Comparison of ENCODE assay signal across 30 mouse cellular contexts in the genomic region with DNA sequence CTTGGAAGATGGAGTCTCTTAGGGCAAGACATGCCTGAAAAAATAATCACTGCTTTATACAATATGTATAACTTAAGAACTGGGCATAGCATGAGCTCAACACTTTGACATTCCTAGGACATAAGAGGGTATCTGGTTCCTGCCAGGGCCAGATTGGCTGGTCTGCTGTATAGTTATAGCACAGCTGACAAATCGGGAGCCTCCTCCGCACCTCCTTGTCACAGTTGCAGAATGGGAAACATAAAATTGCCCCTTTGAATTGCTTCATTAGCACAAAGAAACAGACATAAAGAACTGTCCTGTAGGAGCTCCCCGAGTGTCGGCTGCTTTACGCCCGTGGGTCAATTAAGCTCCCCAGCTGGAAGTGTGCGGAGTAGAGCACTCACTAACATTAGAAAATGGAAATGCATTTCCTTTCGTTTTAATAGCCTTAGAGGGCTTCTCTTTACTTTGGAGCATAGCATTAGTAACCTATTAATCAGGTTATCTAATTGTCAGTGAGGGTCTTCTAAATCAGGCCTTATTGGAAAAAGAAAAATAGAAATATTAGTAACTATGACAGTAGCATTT.
DNase-seq lines count a peak whose midpoint lies in the region; ATAC-seq and TF ChIP-seq lines count a peak whose summit lies in the region.
"Had no signal": no experiment of that assay in that cellular context is flagged by ENCODE, and none has a peak within 500 bp of the region (broad histone marks: within the 10 kb centered on the region; RNA-seq: fewer than 3 reads in every experiment).

No protein-coding gene starts in this region.

- DNase-seq in midbrain, embryonic 14.5 days: peak; percentile 23
- DNase-seq in midbrain, postnatal 0 days (ENCODE audit: low spot score): no peak
- peak; percentile 36 for DNase-seq in layer of hippocampus, adult 9-10 months (ENCODE audit: low spot score)
- DNase-seq in ovary, adult 18-20 months (ENCODE audit: low spot score): no peak
- DNase-seq in gastrocnemius, postnatal 14 days: no peak
- DNase-seq: adrenal gland, adult 2 months; adrenal gland, postnatal 36 days; cerebellum, adult 11 months; cerebellum, adult 9-11 months; gastrocnemius, postnatal 36 days; heart, adult 18-20 months; heart, postnatal 36 days; kidney, adult 9 months; kidney, postnatal 10 days; right cerebral cortex, postnatal 25 days; thymus, postnatal 14 days had no signal

- no peaks in the 10 kb centered on the region for H3K27me3 ChIP-seq in forebrain, embryonic 13.5 days
- no peaks in the 10 kb centered on the region for H3K27me3 ChIP-seq in forebrain, embryonic 15.5 days
- H3K27me3 ChIP-seq in midbrain, embryonic 14.5 days (ENCODE audit: control insufficient read depth, insufficient read depth, low read length): no peaks in the 10 kb centered on the region
- no peaks in the 10 kb centered on the region for H3K27me3 ChIP-seq in midbrain, postnatal 0 days (ENCODE audit: insufficient read depth, low read length)
- H3K27me3 ChIP-seq: CH12.LX; embryonic facial prominence, embryonic 13.5 days; hindbrain, embryonic 12.5 days; limb, embryonic 13.5 days; lung, embryonic 15.5 days; stomach, embryonic 15.5 days had no signal

- no peaks in the 10 kb centered on the region for H3K36me3 ChIP-seq in forebrain, embryonic 13.5 days (ENCODE audit: poor library complexity, severe bottlenecking)
- no peaks in the 10 kb centered on the region for H3K36me3 ChIP-seq in forebrain, embryonic 15.5 days
- H3K36me3 ChIP-seq in midbrain, embryonic 14.5 days (ENCODE audit: control insufficient read depth, insufficient read depth, low read length): no peaks in the 10 kb centered on the region
- H3K36me3 ChIP-seq in midbrain, postnatal 0 days (ENCODE audit: insufficient read depth, low read length): no peaks in the 10 kb centered on the region
- H3K36me3 ChIP-seq: embryonic facial prominence, embryonic 13.5 days; forebrain, embryonic 10.5 days; hindbrain, embryonic 12.5 days; limb, embryonic 13.5 days; lung, embryonic 15.5 days; midbrain, embryonic 10.5 days; stomach, embryonic 15.5 days had no signal

- H3K4me3 ChIP-seq in forebrain, embryonic 13.5 days: no peak overlapping the region
- no peak overlapping the region for H3K4me3 ChIP-seq in forebrain, embryonic 15.5 days
- no peak overlapping the region for H3K4me3 ChIP-seq in midbrain, embryonic 14.5 days (replicated peaks; ENCODE audit: low read depth, low read length)
- no peak overlapping the region for H3K4me3 ChIP-seq in midbrain, postnatal 0 days (ENCODE audit: low read depth, low read length)
- H3K4me3 ChIP-seq: embryonic facial prominence, embryonic 13.5 days; forebrain, embryonic 10.5 days; hindbrain, embryonic 12.5 days; limb, embryonic 13.5 days; lung, embryonic 15.5 days; midbrain, embryonic 10.5 days; stomach, embryonic 15.5 days had no signal

- ATAC-seq in forebrain, embryonic 13.5 days: peak; percentile 45; the same call in 1 of the 2 replicates
- no peak for ATAC-seq in forebrain, embryonic 15.5 days (replicated peaks)
- no peak for ATAC-seq in midbrain, embryonic 14.5 days (ENCODE audit: low FRiP score, low TSS enrichment)
- no peak for ATAC-seq in midbrain, postnatal 0 days (ENCODE audit: low FRiP score)
- ATAC-seq: activated CD4-positive, CD25-positive, alpha-beta regulatory T cell, adult 4 months; intestine, postnatal 0 days had no signal

- 16% methylated on average over 8 of the region's 8 CpGs for WGBS in forebrain, embryonic 13.5 days
- 19% methylated on average over 8 of the region's 8 CpGs for WGBS in forebrain, embryonic 15.5 days
- 50% methylated on average over 8 of the region's 8 CpGs for WGBS in midbrain, embryonic 14.5 days
- WGBS in midbrain, postnatal 0 days: 55% methylated on average over 8 of the region's 8 CpGs

- H3K27ac ChIP-seq in forebrain, embryonic 13.5 days: no peak overlapping the region
- H3K27ac ChIP-seq in forebrain, embryonic 15.5 days (replicated peaks): no peak overlapping the region
- H3K27ac ChIP-seq in midbrain, embryonic 14.5 days (replicated peaks; ENCODE audit: low read depth, low read length): no peak overlapping the region
- H3K27ac ChIP-seq in midbrain, postnatal 0 days (ENCODE audit: low read depth, low read length): no peak overlapping the region
- H3K27ac ChIP-seq: embryonic facial prominence, embryonic 13.5 days; forebrain, embryonic 10.5 days; hindbrain, embryonic 12.5 days; limb, embryonic 13.5 days; lung, embryonic 15.5 days; midbrain, embryonic 10.5 days; stomach, embryonic 15.5 days had no signal

- intact Hi-C loops in gastrocnemius, postnatal 14 days (cut with DNase I; ENCODE audit: low total_unique reads): no loop called here

- H3K4me1 ChIP-seq in forebrain, embryonic 13.5 days: no peaks in the 10 kb centered on the region
- peaks cover 5% of the 10 kb centered on the region; the same call in 1 of the 2 replicates for H3K4me1 ChIP-seq in forebrain, embryonic 15.5 days
- no peaks in the 10 kb centered on the region for H3K4me1 ChIP-seq in midbrain, embryonic 14.5 days (ENCODE audit: control insufficient read depth, insufficient read depth, low read length)
- no peaks in the 10 kb centered on the region for H3K4me1 ChIP-seq in midbrain, postnatal 0 days (ENCODE audit: insufficient read depth, low read length)
- H3K4me1 ChIP-seq: embryonic facial prominence, embryonic 13.5 days; forebrain, embryonic 10.5 days; hindbrain, embryonic 12.5 days; limb, embryonic 13.5 days; lung, embryonic 15.5 days; midbrain, embryonic 10.5 days; stomach, embryonic 15.5 days had no signal

- no peak for TF ChIP-seq CTCF in midbrain, postnatal 0 days (IDR thresholded peaks at IDR 0.05)

- no peak overlapping the region for H3K9ac ChIP-seq in forebrain, embryonic 13.5 days
- H3K9ac ChIP-seq in forebrain, embryonic 15.5 days (replicated peaks): no peak overlapping the region
- H3K9ac ChIP-seq in midbrain, embryonic 14.5 days (replicated peaks; ENCODE audit: low read length): no peak overlapping the region
- no peak overlapping the region for H3K9ac ChIP-seq in midbrain, postnatal 0 days (replicated peaks; ENCODE audit: low read length, poor library complexity, severe bottlenecking)
- H3K9ac ChIP-seq: embryonic facial prominence, embryonic 13.5 days; hindbrain, embryonic 12.5 days; limb, embryonic 13.5 days; lung, embryonic 15.5 days; stomach, embryonic 15.5 days had no signal

- no peak overlapping the region for H3K4me2 ChIP-seq in forebrain, embryonic 13.5 days
- no peak overlapping the region for H3K4me2 ChIP-seq in forebrain, embryonic 15.5 days (replicated peaks)
- H3K4me2 ChIP-seq in midbrain, embryonic 14.5 days (ENCODE audit: low read length): no peak overlapping the region
- H3K4me2 ChIP-seq in midbrain, postnatal 0 days (ENCODE audit: low read depth, low read length, poor library complexity, severe bottlenecking): no peak overlapping the region
- H3K4me2 ChIP-seq: embryonic facial prominence, embryonic 13.5 days; heart, embryonic 11.5 days; hindbrain, embryonic 12.5 days; limb, embryonic 13.5 days; liver, embryonic 11.5 days; lung, embryonic 15.5 days; stomach, embryonic 15.5 days had no signal

- H3K9me3 ChIP-seq in forebrain, embryonic 13.5 days (replicated peaks): no peaks in the 10 kb centered on the region
- no peaks in the 10 kb centered on the region for H3K9me3 ChIP-seq in forebrain, embryonic 15.5 days
- H3K9me3 ChIP-seq in midbrain, embryonic 14.5 days (ENCODE audit: control insufficient read depth, low read length): no peaks in the 10 kb centered on the region
- H3K9me3 ChIP-seq in midbrain, postnatal 0 days (ENCODE audit: low read length): no peaks in the 10 kb centered on the region
- H3K9me3 ChIP-seq: embryonic facial prominence, embryonic 13.5 days; forebrain, embryonic 10.5 days; hindbrain, embryonic 12.5 days; lung, embryonic 15.5 days; midbrain, embryonic 10.5 days; stomach, embryonic 15.5 days had no signal

Comparison
In these comparisons a context has a peak if more than half of its experiments do, and no peak if none do; other contexts are left out.
1. DNase-seq: peak in midbrain, embryonic 14.5 days (single experiment) and layer of hippocampus, adult 9-10 months (single experiment); none in midbrain, postnatal 0 days (single experiment), ovary, adult 18-20 months (single experiment) and gastrocnemius, postnatal 14 days (single experiment).